Mouse (Mus musculus) lung, adult 18-20 months (tissue): ENCODE results near the gene Disp3.
A peak's percentile ranks its signal among the peaks of the same experiment; 100 is the strongest.

ENCODE experiments used
- DNase-seq, 2 experiments: peaks; one replicate each; pipeline ENCODE4 v3.0.0; 2022; ENCODE audit warnings: mixed read lengths in 2 of 2

Disp3 gene

DNA sequence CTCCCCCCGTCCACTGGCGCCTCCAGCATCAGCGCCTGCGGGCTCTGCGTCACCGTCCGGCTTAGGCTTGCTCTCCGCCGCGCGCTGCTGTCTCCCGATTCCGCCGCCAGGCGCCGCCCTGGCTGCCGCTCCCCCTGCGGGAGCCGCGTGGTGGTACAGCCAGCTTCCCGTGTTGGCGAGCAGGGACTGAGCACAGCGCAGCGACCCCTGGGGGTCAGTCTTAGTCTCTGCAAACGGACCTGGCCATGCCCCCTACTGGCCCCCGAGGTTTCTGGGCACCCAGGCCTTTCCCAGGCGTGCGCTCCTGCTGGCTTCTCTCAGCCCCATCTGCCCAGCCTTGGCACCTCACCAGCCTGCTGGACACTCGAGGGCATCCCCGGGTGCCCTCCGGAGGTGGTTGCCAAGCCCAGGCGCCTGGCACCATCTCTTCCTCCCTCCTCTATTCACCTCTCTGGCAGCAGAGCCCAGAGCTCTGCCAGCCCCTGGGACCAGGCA is 337 bp upstream of the Disp3 start:
- peak; percentile 42 to 56 for DNase-seq

DNA sequence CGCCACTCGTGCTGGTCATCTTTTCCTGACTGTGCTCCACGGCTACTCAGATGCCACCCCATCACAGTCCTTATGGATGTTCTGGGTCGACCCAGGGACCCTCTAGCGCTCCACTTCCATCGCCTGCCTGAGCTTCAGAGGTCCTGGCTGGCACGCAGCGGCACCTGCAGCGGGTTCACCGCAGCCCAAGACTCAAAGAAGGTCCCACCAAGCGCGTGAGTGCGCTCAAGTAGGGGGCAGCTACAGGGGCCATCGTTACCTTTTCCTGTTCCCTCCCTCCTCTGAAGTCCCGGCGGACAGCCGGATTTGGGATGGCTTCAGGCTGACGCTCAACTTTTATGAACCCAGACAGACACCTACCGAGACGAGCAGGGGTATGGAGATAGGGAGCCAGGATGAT is 724 bp downstream of the Disp3 start:
- no peak for DNase-seq

DNA sequence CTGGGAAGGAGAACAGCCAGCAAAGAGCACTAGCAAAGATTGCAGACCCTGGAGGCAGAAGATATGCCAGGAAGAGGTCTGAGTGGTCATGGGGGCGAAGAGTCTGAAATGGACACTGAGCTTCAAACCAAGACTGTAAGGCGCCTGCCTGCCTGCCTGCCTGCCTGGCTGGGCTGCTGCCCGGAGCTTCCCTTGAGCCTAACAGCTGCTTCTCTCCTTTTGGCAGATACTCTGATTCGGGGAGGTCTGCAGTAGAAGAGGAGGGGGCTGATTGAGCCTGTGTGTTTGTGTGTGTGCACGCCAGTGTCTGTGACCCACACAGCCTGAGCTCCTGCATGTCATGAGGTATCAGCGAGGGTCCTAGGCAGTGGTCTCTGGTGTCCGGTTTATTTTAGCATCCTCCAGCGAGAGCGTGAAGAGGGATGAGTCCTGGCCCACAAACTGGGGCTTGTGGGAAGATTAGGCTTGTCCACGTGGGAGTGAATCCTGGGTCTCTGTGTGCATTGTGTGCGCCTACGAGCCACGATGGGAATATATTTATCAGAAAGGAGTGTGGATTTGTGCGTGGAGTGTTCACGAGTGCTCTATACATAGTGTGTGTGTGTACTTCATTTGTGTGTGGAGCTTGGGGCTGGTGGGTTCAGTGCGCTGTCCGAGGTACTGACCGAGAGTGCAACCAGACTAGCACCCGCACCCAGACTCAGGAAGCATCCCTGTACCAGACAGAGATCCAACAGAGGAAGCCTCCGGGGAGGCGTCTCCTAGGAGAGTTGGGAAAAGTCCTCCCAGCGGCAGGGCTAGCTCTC is 1.3 kb downstream of the Disp3 start:
- no peak for DNase-seq

DNA sequence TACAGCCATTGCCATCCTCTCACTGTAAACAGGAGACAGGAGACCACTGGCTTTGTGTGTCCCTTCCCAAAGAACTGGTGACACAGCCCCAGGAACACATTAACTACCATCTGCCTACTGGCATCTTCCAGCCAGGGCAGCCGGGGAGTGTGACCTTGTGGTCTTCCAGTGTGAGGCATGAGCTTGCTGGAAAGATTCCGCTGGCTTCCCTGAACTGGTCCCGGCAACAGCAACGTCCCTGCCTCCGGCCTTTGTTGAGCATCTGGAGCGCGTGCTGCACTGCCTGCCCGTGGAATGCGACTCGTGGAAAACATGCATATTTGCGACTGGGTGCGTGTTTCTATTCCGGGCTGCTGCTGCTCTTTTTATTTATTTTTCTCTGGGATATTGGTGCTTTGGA is 3.5 kb downstream of the Disp3 start:
- no peak for DNase-seq

DNA sequence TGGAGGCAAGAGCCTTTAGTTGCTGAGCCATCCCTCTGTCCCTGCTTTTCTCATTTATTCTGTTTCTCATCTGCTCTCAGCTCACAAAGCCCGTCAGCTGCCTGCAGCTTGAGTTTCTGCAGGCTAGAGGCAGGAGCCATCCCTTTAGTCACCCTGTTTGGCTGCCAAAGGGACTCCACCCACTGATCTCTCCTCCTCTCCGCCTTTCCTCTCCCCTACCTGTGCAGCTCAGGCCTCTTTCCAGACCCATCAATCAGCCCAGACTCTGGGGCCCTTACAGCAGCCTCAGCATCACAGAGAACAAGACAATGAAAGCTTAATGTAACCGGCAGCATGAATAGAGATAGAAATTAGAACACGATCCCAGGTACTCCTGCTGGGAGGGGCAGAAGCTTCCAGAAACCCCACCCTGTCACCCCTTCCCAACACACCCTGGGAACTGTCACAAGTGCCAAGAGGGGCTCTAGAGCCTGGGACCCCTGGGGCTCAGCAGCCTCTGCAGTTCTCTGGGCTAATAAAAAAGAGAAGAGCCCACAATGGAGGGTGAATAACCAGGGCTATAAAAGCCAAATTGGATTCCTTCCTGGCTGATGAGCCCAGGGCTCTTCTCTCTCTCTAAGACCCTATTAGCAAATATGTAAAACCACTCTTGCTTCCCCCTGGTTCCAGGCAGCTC is 10.8 kb downstream of the Disp3 start:
- no peak for DNase-seq

DNA sequence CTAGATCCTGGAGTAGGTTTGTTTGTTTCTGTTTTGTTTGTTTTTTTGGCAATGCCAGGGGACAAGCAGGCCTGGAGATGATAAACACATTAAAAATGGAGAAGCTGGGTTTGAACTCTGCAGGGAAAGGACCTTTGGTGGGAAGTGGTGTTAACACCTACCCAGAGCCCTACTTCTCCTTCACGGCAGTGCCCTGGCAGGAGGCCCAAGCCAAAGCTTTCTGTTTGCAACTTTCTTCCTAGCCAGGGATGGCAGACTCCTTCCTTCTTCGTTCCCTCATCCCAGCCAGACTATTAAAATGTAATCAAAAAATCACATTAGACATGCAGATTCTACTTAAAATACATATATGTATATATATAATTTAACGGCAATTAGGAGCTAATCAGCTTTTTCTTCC is 13.1 kb downstream of the Disp3 start:
- no peak for DNase-seq

DNA sequence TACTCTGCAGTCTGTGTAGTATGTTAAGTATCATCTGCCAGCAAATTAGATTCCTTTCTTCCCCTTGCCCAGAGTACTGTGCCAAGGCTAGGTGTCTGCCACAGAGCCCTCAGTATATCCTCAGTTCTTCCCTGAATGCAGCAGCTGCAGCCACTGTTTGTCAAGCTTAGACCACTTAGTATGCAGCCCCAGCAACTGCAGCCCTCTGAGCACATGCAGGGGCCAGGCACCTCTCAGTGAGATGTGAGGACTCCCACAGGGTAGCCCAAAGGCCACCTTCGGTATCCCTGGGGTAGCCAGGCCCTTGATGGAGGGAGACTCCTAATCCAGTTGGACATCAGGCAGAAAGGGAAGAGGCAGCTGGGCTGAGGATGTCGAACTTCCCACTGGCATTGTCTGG is 14.5 kb downstream of the Disp3 start:
- DNase-seq: no peak

DNA sequence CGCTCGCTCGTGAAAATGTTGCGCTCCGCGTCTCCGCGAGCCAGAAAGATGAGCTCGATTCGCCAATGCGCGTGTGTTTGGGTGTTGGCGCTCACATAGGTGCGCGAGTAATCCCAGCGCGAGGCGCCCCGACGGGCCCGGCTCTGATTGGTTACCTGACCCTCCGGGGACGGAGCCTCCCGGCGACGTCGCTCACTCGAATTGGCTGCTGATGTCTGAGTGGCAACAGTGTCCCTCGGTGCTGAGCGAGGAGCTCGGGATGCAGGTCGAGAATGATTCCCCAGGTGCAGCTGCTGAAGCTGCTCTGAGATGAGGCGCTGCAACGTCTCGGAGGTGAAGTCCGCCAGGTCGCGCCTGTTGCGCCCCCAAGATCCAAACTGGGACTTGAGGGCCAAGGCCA is 16.1 kb downstream of the Disp3 start:
- DNase-seq: no peak

DNA sequence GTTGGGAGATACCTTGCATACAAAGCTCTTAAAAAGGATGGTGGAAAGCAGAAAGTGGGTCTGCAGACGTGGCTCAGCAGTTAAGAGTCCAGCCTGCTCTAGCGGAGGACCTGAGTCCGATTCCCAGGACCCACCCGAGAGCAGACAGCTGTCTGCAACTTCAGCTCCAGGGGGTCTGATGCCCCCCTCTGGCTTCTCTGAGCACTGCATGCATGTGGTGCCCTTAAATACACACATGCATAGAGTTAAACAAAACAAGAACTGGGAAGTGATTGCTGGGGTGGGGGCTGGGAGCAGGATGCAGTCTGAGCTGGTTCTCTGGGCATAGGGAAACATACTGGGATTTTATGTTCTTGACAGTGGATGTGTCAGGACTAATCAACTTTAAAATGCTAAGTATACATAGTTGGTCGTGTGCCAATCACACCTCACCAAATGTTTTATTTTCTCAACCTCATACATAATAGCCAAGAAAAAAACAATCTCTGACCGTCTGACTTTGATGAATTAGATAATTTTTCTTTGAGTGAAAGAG is 20.7 kb downstream of the Disp3 start:
- DNase-seq: no peak

DNA sequence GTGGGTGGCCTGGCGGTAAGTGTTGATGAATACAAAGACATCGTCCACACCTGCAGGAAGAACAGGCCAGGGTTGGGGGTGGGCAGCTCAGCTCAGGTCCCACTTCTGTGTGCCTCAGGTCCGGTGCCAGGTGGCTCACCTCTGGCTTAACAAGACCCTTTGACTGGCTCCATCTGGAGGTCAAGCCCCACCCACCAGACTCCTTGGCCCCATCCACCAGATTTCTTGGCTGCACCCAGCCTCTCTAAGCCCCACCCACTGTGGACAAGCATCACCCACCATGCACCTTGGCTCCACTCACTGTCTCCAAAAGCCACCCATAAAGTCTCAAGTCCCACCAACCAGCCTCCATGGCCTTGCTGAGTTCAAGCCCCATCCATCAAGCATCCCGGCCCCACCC is 27.8 kb downstream of the Disp3 start:
- no peak for DNase-seq

DNA sequence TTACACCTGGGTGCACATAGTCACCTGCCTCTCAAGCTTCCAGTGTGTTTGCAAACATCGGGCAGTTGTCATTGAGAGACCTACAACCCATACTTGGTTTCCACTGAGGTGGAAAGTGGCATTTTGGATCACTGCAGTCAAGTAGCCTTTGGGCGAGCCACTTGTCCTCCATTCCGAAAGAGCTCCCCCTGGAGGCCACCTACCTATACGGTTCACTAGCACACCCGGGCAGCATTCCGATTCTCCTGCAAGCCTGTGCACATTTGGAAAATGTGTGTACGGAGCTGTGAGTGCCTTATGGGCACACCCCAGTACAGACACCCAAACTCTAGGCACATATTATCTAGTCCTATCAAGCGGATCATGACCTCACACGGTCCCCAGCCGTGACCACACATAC is 38.4 kb downstream of the Disp3 start:
- peak in 1 of 2 experiments; percentile 2 for DNase-seq

DNA sequence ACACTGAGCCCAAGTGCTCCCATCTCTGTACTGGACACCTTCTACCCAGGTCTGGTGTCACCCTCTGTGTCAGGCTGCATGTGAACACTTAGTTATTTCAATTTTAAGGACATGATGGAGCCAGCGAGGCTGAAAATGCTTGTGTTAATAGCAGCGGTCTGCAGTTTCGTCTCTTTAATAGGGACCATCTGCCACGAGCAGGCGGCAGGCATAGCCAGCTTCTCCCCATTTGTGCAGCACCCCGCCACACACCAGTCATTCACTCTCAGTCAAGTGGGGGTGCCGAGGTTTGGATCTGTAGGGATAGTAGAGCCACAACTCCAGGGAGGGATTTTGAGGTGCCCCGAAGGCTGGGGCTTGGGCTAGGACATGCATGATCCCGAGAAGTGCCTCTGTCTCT is 47.4 kb downstream of the Disp3 start:
- no peak for DNase-seq

DNA sequence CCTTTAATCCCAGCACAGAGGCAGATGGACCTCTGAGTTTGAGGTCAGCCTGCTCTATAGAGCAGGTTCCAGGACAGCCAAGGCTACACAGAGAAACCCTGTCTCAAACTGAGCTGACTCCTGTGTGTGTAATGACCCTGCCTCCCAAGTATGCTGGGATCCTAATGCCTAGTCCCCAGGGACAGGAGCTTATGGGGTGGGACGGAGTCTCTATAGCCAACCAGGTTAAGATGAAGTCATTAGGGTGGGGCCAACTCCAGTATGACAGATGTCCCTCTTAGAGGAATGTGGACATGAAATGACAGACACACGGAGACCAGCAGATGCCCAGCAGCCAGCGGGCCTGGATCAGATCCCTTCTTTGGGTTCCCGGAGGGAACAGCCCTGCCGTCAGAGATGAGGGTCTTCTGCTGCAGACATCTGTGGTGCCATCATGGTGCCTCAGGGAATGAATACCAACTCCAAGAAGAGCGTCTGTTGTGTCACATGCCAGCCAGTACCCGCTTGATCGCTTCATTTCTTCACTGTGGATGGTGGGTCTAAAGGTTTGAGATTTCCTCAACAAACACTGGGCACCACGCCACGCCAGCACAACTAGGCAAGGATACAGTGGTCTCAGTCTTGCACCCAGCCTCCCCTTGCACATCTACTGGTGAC is 48.2 kb downstream of the Disp3 start:
- no peak for DNase-seq

DNA sequence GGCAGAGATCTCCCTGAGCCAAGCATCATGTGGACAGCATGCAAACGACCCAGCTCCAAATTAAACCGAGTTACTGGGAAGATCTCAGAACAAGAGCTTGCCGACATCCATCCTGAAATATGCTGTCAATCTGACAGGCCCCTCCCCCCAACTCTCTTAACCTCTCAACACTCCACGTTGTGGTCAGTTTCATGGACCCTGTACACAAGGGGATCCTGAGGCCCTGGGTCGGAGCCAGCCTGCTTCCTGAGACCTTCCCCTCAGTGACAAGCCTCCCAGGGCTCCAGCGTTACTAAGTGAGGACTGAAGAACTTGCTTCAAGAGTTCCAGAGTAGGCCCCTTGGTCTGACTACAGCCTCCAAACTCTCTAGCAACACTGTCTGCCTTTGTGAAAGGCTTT is 48.8 kb downstream of the Disp3 start:
- DNase-seq: no peak

DNA sequence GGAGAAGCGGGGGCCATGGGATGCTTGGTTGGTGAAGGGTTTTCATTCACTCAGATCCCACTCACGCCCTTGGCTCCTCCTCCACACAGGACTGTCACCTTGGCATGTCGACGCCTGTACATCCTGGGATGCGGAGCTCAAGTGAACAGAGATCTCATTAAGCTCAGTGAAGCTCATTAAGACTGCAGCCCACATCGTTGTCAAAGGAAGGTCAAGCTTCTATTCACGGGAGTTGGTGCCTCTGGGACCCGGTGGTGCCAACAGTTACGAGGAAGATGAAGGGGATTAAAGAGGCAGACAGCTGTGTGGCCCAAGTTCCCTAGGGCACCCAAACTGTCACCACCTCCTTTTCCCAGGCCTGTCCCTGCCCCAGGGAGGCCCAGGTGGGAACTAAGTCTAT is 49.5 kb downstream of the Disp3 start:
- DNase-seq: no peak

DNA sequence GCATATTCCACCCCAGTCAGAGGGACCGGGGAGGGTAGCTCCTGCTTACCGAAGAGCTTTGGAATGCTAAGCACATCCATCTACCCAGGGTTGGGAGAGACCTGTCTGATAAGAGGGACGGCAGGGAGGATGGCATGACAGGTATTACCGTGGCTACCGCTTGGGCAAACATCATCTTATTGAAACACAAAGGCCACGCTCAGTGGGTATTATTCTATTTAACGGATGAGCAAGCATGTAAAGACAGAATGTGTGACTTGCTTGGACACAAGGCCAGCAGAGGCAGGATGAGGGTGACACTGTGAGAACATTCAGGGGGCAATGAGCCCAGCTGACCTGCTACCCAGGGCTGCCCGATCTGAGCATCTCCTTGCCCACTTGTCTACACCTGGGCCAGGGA is 51.1 kb downstream of the Disp3 start:
- no peak for DNase-seq

DNA sequence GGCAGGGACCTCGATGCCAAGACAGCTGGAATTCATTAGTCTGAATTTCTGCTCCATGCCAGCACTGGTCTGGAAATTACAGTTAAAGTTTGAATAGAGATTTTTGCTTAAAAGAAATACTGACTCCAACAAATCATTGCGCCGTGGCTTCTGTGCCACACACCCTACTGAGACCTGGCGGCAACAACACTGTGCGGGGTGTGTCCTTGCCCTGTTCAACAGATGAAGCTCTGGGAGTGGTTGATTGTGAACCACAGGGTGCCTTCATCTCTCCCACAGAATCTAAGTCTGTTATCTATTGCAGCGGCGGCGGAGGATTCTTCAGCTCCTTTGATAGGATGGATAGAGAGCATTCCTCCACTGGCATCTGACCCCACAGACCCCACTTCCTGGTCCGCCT is 54.7 kb downstream of the Disp3 start:
- no peak for DNase-seq

DNA sequence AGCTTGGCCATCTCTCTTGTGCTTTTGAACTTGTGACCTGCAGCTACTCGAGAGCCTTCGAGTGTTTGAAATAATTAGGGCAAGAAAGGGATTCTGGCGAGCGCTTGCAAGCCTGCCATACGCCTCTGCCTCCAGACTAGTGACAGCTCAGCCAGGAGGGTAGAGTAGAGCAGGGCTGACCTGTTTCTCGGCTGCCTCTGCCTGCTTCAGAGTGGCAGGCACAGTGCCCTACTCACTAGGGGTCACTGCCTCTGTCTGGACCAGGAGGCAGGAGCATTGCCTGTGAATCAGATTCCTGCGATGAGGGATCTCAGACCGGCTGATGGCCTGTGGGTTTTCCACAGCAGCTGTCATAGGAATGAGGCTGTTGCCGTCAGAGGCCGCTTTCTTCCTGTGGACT is 55.1 kb downstream of the Disp3 start:
- DNase-seq: no peak

DNA sequence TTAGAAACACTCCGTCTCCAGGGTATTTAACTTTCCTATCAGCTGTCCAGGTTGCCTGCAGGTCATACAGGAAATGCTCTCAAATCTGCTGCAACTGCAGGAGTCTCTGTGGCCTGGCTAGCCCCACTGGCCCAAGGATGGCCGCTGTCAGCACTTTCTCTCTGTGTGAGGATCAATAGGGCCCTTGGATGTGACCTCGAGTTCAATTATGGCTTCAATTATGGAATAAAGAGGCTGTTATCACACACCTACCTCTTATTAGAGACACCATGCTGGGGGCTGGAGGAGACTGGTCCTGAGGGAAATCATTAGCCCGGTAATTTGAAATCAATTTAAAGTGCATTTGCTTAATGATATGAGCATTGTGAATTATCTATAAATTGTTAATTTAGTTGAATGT is 55.6 kb downstream of the Disp3 start:
- DNase-seq: no peak

DNA sequence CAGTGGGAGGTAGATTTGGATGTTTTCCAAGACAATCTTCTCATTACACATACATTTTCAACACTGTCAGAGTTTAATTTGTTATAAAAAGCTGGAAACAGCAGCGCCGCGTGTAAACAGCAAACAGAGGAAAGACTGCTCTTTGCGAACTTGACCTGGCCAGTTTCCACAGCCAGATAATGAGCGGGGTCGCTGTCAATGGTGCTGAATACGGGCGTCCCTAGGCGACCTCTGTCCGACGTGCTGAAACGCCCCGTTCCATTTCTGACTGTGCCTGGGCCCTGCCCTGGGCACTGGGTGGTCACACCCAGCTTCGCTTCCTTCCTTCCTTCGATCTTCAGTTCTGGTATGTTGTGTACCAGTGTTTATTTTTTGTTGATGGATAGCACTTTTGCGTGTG is 58.1 kb downstream of the Disp3 start:
- peak; percentile 19 to 36 for DNase-seq

DNA sequence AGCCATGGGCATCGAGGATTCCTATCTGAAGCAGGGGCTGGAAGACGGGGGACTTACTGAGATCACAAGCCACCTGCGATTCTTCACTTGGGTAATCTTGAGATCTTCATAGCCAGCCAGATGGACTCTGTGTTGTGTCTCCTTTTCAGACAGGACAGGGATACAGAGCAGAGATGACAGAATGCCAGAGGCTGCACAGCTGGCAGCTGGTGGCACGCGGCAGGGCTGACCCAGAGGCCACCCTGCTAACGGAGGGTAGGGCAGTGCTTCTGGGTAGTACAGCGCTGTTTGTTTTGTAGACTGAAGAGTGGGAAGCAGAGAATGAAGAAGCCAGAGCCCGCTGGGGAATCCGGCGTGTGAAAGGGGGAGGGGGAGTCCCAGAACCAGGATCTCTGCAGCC is 64.8 kb downstream of the Disp3 start:
- DNase-seq: no peak

DNA sequence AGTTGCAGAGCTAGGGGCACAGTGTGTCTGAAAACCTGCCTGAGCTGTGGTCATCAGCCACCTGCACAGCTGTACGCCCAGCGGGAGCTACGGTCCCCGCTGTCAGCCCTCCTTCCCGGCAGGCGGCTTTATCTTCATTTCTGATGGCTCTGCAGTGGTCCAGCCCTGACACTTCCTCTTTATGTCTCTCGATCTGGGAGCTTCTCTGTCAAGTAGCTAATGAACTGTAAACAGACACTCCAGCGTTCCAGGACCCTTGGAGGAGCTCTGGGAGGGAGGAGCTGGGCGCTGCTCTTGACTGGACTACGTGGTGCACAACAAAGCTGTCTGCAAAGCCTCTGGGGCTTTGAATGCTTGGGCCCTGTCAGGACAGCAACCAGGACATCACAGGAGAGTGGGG is 67.1 kb downstream of the Disp3 start:
- DNase-seq: no peak

DNA sequence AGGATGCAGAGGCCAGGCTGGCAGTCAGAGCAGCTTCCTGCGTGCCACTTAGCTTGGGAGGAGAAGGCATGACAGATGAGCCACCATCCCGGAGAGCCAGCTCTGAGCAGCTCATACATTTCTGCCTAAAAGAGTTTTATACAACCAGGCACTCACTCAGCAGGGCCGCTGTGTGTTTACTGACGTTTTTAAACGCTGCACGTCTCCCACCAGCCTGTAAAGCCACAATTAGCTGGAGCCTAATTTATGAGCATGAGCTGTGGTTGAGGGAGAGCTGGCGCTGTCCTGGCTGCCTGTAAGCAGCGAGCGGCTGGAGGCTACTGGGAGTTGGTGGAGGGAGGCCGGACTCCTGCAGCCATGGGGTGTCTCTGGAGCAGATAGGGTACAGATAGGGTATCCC is 69.5 kb downstream of the Disp3 start:
- no peak for DNase-seq
